Mouse (Mus musculus): ENCODE results near the gene Clstn3. TPM values are rescaled to one million over a fixed set of nuclear protein-coding genes. Genes with fewer than 3 reads are reported as not detected.
"Not testable (repeated sequence)": the region's sequence is repeated elsewhere in the genome, so short reads cannot be mapped to it uniquely, and the experiment has no call there.

The Clstn3 gene
- polyA plus RNA-seq, 1 experiment from 2014 or later, result 180 TPM

DNA sequence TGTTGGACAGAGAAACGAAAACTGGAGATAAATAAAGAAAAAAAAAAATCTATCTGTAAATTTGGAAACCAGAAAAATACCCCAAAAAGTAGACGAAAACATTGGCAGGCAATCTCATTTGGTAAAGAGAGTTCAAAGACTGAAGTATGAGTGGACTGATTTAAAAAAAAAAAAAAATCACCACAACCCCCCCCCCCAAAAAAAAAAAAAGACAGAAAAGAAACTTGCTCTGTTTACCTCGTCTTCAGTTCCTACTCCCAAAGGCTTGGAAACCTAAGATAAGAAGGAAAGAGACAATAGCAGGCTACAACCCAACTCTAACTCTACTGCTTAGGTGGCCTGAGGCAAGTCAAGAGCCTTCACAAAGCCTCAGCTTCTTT lies 50.8 kb downstream of the Clstn3 start:
- ATAC-seq, result no peak
- Histone ChIP-seq H3K4me2 (ENCODE audit: low read length) (peak overlapping the region; percentile 80), H3K4me1 (ENCODE audit: control insufficient read depth, insufficient read depth, low read depth, low read length) (peaks cover 15% of the 10 kb centered on the region), H3K36me3 (ENCODE audit: control insufficient read depth, insufficient read depth, low read length) (peaks cover 9% of the 10 kb centered on the region; the same call in 1 of the 2 replicates), H3K27me3 (replicated peaks; ENCODE audit: control insufficient read depth, insufficient read depth, low read length) (no peaks in the 10 kb centered on the region), H3K9me3 (ENCODE audit: control insufficient read depth, low read length) (no peaks in the 10 kb centered on the region), H3K9ac (ENCODE audit: low read depth, low read length) (peak overlapping the region; percentile 90), H3K4me3 (ENCODE audit: low read length) (peak overlapping the region; percentile 93), H3K27ac (ENCODE audit: low read depth, low read length) (peak overlapping the region; percentile 85)
- WGBS, result 62% methylated on average over 3 of the region's 3 CpGs

DNA sequence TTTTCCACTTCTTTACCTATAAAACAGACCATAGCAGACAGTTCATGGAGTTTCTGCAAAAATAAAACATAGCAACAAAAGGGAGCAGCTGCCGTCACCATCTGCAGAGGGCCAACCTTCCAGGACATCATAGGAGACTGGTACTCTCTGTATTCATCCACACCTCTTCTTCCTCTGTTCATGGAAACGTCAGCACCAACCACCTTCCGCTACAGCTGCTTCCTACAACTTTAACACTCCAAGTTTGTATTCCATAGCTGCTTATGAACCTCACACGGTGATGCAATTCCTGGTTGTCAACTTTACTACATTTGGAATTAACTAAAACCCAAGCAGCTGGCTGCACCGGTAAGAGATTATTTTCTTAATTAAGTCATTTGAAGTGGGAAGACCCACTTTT lies 56.2 kb downstream of the Clstn3 start:
- Histone ChIP-seq H3K9me3 (ENCODE audit: control insufficient read depth, low read length) (no peaks in the 10 kb centered on the region), H3K4me1 (ENCODE audit: control insufficient read depth, insufficient read depth, low read depth, low read length) (peaks cover 2% of the 10 kb centered on the region), H3K27ac (ENCODE audit: low read depth, low read length) (no peak overlapping the region), H3K36me3 (ENCODE audit: control insufficient read depth, insufficient read depth, low read length) (peaks cover 35% of the 10 kb centered on the region), H3K9ac (ENCODE audit: low read depth, low read length) (no peak overlapping the region), H3K27me3 (replicated peaks; ENCODE audit: control insufficient read depth, insufficient read depth, low read length) (no peaks in the 10 kb centered on the region), H3K4me3 (ENCODE audit: low read length) (no peak overlapping the region), H3K4me2 (ENCODE audit: low read length) (no peak overlapping the region)
- no peak for ATAC-seq
- 91% methylated on average over 5 of the region's 5 CpGs for WGBS

DNA sequence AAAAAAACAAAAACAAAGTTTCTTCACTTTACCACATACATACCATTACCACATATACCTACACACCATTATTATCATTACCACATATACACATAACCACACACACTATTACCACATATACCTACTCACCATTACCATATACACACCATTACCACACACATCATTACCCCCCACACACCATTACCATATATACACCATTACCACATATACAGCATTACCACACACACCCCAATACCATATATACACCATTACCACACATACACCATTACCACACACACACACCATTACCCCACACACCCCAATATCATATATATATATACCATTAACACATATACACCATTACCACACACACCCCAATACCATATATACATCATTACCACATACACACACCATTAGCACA lies 57.4 kb downstream of the Clstn3 start:
- no peak overlapping the region for H3K4me3 ChIP-seq (ENCODE audit: low read length)
- H3K36me3 ChIP-seq (ENCODE audit: control insufficient read depth, insufficient read depth, low read length), result peaks cover 45% of the 10 kb centered on the region
- H3K27me3 ChIP-seq (replicated peaks; ENCODE audit: control insufficient read depth, insufficient read depth, low read length), result no peaks in the 10 kb centered on the region
- H3K4me1 ChIP-seq (ENCODE audit: control insufficient read depth, insufficient read depth, low read depth, low read length), result no peaks in the 10 kb centered on the region
- H3K9ac ChIP-seq (ENCODE audit: low read depth, low read length), result no peak overlapping the region
- H3K9me3 ChIP-seq (ENCODE audit: control insufficient read depth, low read length), result no peaks in the 10 kb centered on the region
- H3K4me2 ChIP-seq (ENCODE audit: low read length), result no peak overlapping the region
- ATAC-seq, result peak; percentile 21
- no peak overlapping the region for H3K27ac ChIP-seq (ENCODE audit: low read depth, low read length)

DNA sequence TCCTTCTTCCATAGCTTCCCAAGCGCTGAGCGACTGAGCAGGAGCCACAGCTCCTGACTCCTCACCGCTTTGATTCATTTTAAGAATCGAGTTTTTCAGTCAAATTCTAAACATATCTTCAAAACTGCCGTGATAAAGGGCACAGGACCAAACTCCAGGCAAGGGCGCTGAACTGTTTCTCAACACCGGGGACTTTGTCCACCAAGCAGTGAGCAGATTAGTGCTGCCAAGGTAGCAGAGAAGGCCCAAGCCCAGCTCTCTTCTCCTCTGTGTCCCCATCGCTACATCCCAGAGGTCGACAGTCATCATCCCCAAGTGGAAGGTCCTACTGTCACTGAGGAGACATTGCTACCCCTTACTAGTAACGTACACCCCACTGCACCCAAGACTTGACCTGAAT lies 58.3 kb downstream of the Clstn3 start:
- no peaks in the 10 kb centered on the region for H3K4me1 ChIP-seq (ENCODE audit: control insufficient read depth, insufficient read depth, low read depth, low read length)
- WGBS, result 96% methylated on average over 10 of the region's 10 CpGs
- H3K27ac ChIP-seq (ENCODE audit: low read depth, low read length), result no peak overlapping the region
- ATAC-seq, result no peak
- H3K9me3 ChIP-seq (ENCODE audit: control insufficient read depth, low read length), result no peaks in the 10 kb centered on the region
- no peak overlapping the region for H3K4me3 ChIP-seq (ENCODE audit: low read length)
- H3K9ac ChIP-seq (ENCODE audit: low read depth, low read length), result no peak overlapping the region
- H3K27me3 ChIP-seq (replicated peaks; ENCODE audit: control insufficient read depth, insufficient read depth, low read length), result no peaks in the 10 kb centered on the region
- H3K4me2 ChIP-seq (ENCODE audit: low read length), result no peak overlapping the region
- peaks cover 45% of the 10 kb centered on the region for H3K36me3 ChIP-seq (ENCODE audit: control insufficient read depth, insufficient read depth, low read length)

DNA sequence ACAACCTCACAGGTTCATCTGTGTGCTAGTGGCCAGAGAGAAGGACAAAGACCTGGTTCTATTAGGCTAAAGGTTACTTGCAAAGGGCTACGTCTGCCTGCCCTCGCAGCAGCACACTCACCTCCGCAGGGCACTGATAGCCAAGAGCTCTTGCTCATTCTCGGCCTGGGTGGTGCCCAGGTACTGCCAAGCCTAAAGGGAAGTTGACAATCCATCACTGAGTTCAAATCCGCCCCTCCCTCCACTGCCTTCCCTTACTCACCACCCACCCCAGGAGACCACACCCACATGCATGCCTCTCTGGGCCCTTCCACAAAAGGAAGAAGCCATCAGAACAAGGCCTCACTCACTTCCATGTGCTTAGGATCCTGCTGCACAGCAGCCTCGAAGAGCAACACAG lies 64.9 kb downstream of the Clstn3 start:
- no peak overlapping the region for H3K9ac ChIP-seq (ENCODE audit: low read depth, low read length)
- H3K36me3 ChIP-seq (ENCODE audit: control insufficient read depth, insufficient read depth, low read length), result peaks cover 71% of the 10 kb centered on the region
- 94% methylated on average over 6 of the region's 6 CpGs for WGBS
- ATAC-seq, result no peak
- no peak overlapping the region for H3K4me2 ChIP-seq (ENCODE audit: low read length)
- no peaks in the 10 kb centered on the region for H3K27me3 ChIP-seq (replicated peaks; ENCODE audit: control insufficient read depth, insufficient read depth, low read length)
- no peak overlapping the region for H3K27ac ChIP-seq (ENCODE audit: low read depth, low read length)
- no peak overlapping the region for H3K4me3 ChIP-seq (ENCODE audit: low read length)
- no peaks in the 10 kb centered on the region for H3K4me1 ChIP-seq (ENCODE audit: control insufficient read depth, insufficient read depth, low read depth, low read length)
- H3K9me3 ChIP-seq (ENCODE audit: control insufficient read depth, low read length), result no peaks in the 10 kb centered on the region

DNA sequence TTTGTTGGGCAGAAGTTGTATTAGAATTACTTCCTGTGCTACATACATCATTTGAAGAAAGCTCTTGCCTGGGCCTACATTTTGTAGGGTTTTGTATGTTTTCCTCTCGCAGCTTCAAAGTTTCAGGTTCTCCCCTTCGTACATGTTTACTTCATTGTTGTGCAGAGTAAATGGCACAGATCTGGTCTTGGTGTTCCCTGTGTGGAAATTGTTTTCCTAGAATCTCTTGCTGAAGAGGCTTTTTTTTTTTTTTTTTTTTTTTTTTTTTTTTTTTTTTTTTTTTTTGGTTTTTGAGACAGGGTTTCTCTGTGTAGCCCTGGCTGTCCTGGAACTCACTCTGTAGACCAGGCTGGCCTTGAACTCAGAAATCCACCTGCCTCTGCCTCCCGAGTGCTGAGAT lies 69.6 kb downstream of the Clstn3 start:
- H3K9ac ChIP-seq (ENCODE audit: low read depth, low read length); H3K4me2 ChIP-seq (ENCODE audit: low read length); H3K27me3 ChIP-seq (replicated peaks; ENCODE audit: control insufficient read depth, insufficient read depth, low read length); ATAC-seq; H3K4me1 ChIP-seq (ENCODE audit: control insufficient read depth, insufficient read depth, low read depth, low read length); H3K27ac ChIP-seq (ENCODE audit: low read depth, low read length); H3K4me3 ChIP-seq (ENCODE audit: low read length); H3K9me3 ChIP-seq (ENCODE audit: control insufficient read depth, low read length): not testable (repeated sequence)
- WGBS, result 94% methylated on average over 3 of the region's 3 CpGs
- H3K36me3 ChIP-seq (ENCODE audit: control insufficient read depth, insufficient read depth, low read length), result peaks cover 35% of the 10 kb centered on the region

Other genes with a start within 250 kb of the Clstn3 start
- gene Vmn2r27, start 232.9 kb downstream of the Clstn3 start, polyA plus RNA-seq (2015; fragmentation: Nextera tagmentation; extraction: Ambion mirVana), result not detected in 2 replicates
- gene Cd163, start 160.1 kb downstream of the Clstn3 start, polyA plus RNA-seq (2015; fragmentation: Nextera tagmentation; extraction: Ambion mirVana), result 1.1 and 1.3 TPM in 2 replicates
- 64.4 and 67.0 TPM in 2 replicates for gene Pex5, start 49.7 kb downstream of the Clstn3 start, polyA plus RNA-seq (2015; fragmentation: Nextera tagmentation; extraction: Ambion mirVana)
- 0.26 and 0.39 TPM in 2 replicates for gene C1rl, start 28.3 kb upstream of the Clstn3 start, polyA plus RNA-seq (2015; fragmentation: Nextera tagmentation; extraction: Ambion mirVana)
- 0.23 and 0.70 TPM in 2 replicates for gene C1ra, start 47.6 kb upstream of the Clstn3 start, polyA plus RNA-seq (2015; fragmentation: Nextera tagmentation; extraction: Ambion mirVana)
- 0.49 and 1.3 TPM in 2 replicates for gene C1s1, start 77.6 kb upstream of the Clstn3 start, polyA plus RNA-seq (2015; fragmentation: Nextera tagmentation; extraction: Ambion mirVana)
- 0.09 TPM in 1 of 2 replicates, not detected in the other for gene C1rb, start 105.5 kb upstream of the Clstn3 start, polyA plus RNA-seq (2015; fragmentation: Nextera tagmentation; extraction: Ambion mirVana)
- 0.10 TPM in 1 of 2 replicates, not detected in the other for gene C1s2, start 171.3 kb upstream of the Clstn3 start, polyA plus RNA-seq (2015; fragmentation: Nextera tagmentation; extraction: Ambion mirVana)
- gene Lpcat3, start 198.2 kb upstream of the Clstn3 start, polyA plus RNA-seq (2015; fragmentation: Nextera tagmentation; extraction: Ambion mirVana), result 51.1 and 53.7 TPM in 2 replicates
- gene Emg1, start 247.4 kb upstream of the Clstn3 start, polyA plus RNA-seq (2015; fragmentation: Nextera tagmentation; extraction: Ambion mirVana), result 104 and 108 TPM in 2 replicates
- 249 and 250 TPM in 2 replicates for gene Phb2, start 247.5 kb upstream of the Clstn3 start, polyA plus RNA-seq (2015; fragmentation: Nextera tagmentation; extraction: Ambion mirVana)

Data from hindbrain, embryonic 16.5 days (tissue).